Mouse (Mus musculus): ENCODE measurements around the gene B3gnt3.
"Not testable (repeated sequence)": the region's sequence is repeated elsewhere in the genome, so short reads cannot be mapped to it uniquely, and the experiment has no call there.

B3gnt3 gene

GRCm38 (mm10) chr8:71701414-71702086 lies at the start of gene B3gnt3:
TSS of gene B3gnt3 (minus strand) at chr8:71701789.
- DNase-seq, result peak; percentile 25 to 30

DNA sequence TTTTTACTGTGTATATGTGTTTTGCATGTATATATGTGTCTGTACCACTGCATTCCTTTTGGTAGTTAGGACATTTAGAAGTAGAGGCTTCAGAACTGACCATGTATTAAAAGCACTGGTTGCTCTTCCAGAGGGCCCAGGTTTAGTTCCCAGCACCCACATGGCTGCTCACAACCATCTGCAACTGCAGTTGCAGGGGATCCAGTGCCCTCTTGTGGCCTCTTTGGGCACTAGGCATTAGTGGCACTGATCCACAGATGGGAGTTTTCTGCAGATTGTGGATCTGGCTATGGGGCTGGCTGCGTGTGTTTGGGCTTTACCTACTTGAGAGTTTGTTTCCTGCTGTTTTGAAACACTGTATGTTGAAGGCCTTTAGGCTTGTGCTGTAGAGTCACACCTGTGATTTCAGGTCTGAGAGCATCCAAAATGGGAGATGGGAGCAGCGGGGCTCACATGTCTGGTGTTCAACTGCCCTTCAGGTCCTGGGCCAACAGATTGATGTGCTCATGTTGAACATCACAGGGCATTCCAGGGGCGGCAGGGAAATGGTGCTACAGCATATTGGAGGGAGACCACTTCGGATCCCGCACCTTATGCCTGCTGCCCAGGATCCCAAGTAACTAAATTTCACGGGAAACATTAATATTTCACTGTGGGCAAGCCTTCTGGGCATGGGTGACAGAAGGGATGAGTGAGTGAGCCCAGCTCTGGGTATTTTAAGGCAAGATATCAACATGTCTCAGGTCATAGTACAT lies 47.9 kb upstream of the B3gnt3 start:
- DNase-seq, result not testable (repeated sequence)

GRCm38 (mm10) chr8:71747082-71747481 lies 45.5 kb upstream of the B3gnt3 start:
- DNase-seq, result not testable (repeated sequence)

DNA sequence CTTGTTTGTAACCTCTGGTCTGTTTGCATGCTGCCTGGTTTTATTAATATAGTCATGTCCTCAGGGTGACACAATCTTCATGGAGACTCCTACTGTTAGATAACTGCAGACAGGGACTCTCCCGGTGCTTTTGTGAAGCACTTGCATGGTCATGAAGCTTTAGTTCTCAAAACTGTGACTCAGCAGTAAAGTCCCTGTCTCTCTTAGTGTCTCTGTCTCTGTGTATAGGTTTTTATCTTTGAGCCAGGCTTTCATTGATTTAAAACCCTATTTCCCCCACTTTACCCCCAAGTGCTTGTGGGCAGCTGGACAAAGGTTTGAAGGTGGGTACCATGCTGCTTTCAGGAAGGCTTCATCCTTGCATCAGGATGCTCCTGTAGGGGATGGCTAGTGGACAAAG lies 43.7 kb upstream of the B3gnt3 start:
- DNase-seq, result no peak

DNA sequence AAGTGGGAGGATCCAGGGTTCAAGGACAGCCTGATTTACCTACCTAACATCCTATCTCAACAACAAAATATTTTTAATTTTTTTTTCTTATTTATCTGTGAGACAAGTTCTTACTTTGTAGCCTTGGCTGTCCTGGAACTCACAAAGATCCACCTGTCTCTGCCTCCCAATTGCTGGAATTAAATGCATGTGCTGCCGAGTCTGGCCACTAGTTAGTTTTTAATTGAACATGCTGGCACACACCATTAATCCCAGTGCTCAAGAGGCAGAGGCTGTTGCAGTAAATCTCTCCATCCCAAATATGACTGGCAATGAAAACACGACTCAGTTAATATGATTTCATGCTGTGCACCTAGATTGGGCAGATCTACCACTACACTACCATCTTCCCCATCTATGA lies 41.2 kb upstream of the B3gnt3 start:
- DNase-seq, result no peak

GRCm38 (mm10) chr8:71741687-71742114 lies 40.1 kb upstream of the B3gnt3 start:
- no peak for DNase-seq

- DNase-seq, result no peak
These were observed 39.6 kb upstream of the B3gnt3 start for GRCm38 (mm10) chr8:71741226-71741625.

- not testable (repeated sequence) for DNase-seq
These were observed 36.7 kb upstream of the B3gnt3 start for GRCm38 (mm10) chr8:71738316-71738715.

- DNase-seq, result peak; percentile 82 to 83
These were observed 30.2 kb upstream of the B3gnt3 start for GRCm38 (mm10) chr8:71731652-71732230.

DNA sequence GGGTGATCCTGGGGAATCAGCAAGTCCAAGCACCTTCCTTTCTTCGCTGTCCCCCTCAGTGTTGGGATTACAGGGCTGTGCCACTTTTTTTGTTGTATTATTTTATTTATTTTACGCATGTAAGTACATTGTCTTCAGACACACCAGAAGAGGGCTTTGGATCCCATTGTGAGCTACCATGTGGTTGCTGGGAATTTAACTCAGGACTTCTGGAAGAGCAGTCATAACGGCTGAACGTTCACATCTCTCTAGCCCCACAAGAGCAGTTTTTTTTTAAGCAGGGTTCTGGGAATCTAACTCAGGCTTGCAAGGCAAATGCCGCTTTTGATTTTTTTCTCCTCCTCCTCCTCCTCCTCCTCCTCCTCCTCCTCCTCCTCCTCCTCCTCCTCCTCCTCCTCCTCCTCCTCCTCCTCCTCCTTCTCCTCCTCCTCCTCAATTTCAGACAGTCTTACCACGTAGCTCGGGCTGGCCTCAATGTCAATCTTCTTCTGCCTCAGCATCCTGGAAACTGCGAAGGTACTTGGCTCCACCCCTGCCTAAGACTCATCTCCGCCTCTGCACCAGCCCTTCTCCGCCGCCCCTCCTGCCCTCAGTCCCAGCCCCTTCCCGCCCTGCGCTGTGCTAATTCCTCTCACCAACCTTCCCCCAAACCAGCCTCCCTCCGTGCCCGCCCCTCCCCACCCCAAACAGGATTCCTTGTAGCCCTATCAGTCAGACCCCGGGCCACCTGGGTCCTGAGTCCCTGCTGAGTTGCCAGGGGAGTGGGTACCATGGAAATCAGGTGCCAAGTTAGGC lies 27.4 kb upstream of the B3gnt3 start:
- no peak for DNase-seq

DNA sequence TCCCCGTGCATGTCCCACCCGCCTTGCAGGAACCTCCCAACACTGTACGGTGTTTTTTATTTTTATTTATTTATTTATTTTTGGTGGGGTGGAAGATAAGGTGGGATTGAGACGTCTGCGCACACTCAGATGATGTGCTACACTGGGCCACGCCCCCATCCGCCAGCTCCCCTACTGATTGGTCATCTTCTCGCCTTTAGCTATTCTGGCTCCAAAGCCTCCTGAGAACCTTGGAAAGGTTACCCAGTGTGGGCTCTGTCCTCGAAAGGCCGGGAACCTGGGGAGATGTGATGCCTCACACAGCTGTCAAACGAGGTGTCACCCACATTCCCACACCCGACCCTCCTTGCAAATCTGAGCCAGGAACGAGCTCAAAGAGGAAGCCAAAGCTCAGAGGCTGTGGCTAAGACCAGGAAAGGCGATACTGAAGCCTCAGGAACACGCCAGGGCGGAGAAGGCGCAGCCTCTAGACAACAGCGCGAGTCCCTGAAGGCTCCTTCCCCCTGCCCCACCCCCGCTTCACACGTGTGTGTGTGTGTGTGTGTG lies 26.7 kb upstream of the B3gnt3 start:
- no peak for DNase-seq

- DNase-seq, result peak; percentile 92 to 93
These were observed 23.7 kb upstream of the B3gnt3 start, which contains the start of gene Fcho1 for GRCm38 (mm10) chr8:71725122-71725924. TSS of gene Fcho1 (minus strand) at chr8:71725716.

DNA sequence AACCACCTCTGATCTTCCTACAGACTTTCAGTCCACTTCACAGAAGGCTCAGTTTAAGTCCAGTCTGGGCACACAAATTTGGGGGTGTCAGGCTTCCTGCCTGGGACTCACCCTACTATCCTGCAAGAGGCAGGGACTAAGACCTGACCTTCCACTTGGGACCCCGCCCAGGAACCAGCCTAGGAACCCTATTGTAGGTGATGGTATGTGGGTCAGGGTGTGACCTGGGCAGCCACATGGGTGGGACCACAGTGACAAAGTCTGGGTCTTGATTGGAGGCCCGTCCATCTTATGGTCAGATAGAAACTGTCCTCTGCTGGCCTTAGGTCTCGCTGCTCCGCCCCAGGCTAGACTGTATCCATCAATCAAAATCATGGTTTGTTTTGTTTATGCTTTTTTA lies 22.8 kb upstream of the B3gnt3 start:
- no peak for DNase-seq

- DNase-seq, result peak; percentile 86 to 89
These were observed 21.5 kb upstream of the B3gnt3 start for GRCm38 (mm10) chr8:71723047-71723551.

GRCm38 (mm10) chr8:71719928-71720457 lies 18.4 kb upstream of the B3gnt3 start:
- DNase-seq, result no peak

DNA sequence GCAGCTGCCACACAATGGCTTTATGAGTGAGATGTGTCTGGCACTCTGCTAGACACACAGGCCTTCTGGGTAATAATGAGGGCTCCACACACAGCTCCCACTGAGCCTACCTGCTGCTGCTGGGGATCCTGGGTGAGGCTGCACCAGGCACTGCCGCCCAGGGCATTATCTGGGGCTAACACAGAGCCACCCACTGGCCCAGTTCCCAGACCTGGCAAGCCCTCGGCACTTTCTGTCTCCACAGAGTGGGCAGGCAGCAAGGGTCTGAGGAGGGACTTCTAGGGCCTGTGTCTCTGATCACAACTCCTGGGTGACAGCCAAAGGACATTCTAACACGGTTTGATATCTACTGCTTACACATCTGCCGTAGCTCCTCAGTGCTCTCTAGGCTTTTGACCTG lies 17.6 kb upstream of the B3gnt3 start:
- DNase-seq, result no peak

DNA sequence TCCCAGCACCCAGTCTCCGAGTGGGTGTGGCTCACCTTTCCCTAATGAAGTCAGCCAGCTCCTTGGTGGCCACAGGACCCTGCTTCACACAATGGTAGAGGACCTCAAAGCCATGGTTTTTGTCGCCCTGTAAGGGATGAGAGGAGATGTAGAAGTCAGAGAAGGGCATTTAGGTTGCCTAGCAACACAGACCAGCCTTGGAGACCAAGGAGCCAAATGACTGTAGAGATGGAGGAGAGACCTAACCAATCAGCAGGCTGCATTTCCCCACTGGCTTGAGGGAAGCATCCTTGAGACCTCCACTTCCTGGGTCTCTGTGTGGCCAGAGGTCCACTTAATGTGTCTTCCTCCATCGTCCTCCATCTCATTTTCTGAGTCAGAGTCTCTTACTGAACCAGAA lies 16.7 kb upstream of the B3gnt3 start:
- no peak for DNase-seq

GRCm38 (mm10) chr8:71717096-71717495 lies 15.5 kb upstream of the B3gnt3 start:
- no peak for DNase-seq

DNA sequence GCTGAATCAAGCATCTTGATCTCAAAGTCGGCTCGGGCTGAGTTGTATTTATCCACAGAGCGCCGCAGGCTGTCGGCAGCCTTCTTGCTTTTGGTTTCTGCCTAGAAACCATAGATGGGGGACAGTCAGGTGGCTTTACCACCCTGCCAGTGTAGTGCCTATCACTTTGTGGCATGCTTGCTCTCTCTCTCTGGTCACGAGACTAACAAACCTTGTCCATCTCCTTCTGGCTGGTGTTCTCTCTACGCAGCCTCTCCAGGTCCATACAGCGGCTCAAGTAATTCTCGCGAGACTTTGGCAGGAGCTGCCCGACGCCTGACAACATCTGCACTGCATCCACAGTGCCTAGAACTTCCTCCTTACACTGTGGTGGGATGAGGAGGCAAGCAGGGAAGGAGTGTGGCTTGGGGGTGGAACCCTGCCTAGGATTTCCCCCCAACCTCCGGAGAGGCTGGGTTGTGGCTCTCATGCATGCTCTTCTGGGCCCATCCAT lies 15.0 kb upstream of the B3gnt3 start:
- DNase-seq, result no peak

- DNase-seq, result no peak
These were observed 13.9 kb upstream of the B3gnt3 start for GRCm38 (mm10) chr8:71715531-71715930.

DNA sequence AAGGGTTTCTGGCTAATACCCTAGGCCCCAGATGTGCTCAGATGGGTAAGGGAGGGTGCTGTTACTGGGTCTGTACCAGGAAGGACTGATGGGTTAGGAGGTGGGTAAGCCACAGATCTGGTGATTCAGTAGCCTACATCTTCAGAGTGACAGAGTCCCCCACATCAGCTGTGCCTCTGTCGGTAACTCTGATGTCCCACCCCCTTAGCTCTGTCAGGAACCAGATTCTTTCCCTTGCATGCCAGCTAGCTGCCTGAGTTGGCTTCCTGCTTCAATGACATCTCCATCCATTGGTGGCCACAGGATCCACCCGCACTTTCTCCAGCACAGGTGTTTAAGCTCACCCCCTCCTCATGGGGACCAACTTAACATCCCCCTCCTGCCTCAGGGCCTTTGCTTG lies 10.0 kb upstream of the B3gnt3 start:
- DNase-seq, result no peak

All from B cell, adult 2 months (primary cell).